Mouse (Mus musculus) monocyte, adult 2 months (primary cell): ENCODE results near the gene Camk2g.
"Not testable (repeated sequence)": the region's sequence is repeated elsewhere in the genome, so short reads cannot be mapped to it uniquely, and the experiment has no call there.

Source experiments
- DNase-seq, 2 experiments: peaks; one replicate each; pipeline ENCODE4 v3.0.0; 2022; ENCODE audit warnings: low spot score in 2 of 2, low read depth in 1 of 2

Camk2g gene

DNA sequence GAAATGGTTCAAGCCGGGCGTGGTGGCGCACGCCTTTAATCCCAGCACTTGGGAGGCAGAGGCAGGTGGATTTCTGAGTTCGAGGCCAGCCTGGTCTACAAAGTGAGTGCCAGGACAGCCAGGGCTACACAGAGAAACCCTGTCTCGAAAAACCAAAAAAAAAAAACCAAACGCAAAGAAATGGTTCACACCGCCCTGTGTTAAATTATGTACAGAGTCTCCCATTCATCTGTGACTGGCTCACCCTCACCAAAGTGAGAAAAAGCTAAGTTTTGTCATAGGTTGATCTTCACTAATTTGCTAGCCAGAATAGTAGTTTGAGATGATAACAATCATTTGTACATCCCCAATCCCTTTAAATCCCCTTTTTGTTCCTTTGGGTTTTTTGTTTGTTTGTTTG is 90.4 kb downstream of the Camk2g start:
- DNase-seq = not testable (repeated sequence)

DNA sequence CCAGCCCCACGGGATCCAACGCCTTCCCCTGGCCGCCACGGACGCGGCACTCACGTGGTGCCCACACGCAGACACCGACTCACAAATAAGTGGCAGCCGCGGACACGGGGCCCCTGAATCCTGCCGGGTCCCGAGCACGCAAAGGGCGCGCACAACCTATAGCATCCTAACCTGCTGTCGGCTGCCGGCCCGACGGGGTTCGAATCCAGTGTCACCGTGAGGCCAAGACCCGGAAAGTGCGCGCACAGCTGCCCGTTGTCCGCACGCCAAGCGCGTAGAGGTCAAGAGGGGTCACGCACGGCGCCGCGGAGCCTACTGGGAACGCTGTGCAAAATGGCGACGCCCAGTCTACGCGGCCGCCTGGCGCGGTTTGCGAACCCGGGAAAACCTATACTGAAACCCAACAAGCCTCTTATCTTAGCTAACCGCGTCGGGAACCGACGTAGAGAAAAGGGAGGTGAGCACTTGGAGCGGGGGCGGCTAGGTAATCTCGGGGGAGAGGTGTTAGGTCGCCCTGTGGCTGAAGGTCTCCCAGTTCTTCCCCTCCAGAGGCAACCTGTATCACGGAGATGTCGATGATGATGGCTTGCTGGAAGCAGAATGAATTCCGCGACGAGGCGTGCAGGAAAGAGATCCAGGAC is 91.0 kb downstream of the Camk2g start, which contains the start of gene Chchd1:
Gene Chchd1, plus strand, starts transcription at position 266 of the 641 bp plus-strand sequence.
- DNase-seq = peak; percentile 51 to 80

DNA sequence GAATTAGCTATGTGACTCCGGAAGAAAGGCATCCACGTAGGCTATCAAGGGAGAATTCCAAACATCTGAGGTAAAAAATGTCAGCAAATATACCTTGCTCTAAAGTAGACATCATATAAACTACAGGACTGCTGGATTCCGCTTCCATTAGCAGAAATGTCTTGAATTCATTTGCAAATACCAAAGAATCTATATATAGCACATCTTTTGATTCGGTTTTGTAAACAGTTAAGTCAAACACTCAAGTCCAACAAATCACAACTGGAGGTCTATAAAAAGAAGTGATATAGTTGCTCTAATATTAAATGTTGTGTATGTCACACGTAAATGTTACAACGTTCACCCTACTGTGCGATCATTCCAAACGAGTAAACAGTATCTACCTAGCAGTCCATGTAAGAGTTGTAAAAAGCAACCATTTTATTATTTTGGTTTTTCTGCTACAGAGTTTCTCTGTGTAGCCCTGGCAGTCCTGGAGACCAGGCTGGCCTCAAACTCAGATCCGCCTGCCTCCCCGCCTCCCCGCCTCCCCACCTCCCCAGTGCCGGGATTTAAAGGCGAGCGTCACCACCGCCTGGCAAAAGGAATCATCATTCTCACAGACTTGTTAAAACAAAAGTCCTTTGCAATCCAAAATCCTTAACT is 91.7 kb downstream of the Camk2g start:
- no peak for DNase-seq

DNA sequence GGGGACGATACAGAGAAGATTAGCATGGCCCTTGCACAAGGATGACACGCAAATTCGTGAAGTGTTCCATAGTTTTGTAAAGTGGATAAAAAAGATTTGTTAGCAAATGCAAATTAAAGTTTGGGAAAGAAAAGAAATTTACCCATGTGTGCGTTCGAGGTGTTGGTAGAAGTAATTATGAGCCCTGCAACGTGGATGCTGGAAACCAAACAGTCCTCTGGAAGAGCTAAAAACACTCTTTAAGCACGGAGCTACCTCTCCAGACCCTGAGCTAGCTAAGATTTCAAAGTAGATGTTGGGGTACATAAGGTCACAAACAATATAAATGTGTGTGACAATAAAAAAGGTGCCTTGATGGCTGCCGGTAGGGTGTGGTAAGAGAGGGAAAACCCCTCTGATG is 92.3 kb downstream of the Camk2g start:
- no peak for DNase-seq

DNA sequence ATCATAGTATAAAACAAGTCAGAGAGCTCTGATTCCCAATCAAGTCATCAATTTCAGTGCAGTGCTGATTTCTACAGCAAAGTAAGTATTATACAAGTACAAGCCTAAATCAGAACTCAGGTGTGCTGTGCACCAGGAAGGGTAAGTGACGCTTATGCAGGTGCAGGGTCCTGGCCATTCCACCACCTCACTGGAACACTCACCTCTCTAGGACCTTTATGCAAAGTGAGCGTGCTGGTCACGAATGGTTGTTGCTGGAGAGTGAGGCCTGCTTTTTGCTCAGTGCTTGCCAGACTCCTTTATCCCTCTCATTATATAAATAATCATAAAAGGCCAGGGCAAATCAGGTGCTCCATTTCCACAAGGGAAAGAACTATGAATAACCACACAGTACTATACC is 93.5 kb downstream of the Camk2g start:
- DNase-seq = no peak

DNA sequence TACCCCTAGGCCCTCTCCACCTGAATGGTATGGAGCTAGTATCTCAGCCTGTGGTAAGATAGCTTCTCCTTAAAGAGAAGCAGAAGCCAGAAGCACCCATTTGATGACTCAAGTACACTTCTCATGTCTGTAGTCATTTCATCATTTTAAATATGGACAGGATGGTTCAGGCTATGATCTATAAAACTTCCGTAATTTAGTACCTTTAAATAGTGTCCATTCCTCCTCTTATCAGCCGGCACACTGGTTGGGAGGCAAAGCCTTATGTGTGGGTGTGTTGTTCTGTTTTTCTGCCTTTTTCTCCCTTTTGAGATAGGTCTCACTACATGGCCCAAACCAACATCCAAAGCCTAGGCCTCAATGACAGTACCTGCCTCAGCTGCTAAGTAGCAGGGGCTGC is 95.4 kb downstream of the Camk2g start:
- no peak for DNase-seq

DNA sequence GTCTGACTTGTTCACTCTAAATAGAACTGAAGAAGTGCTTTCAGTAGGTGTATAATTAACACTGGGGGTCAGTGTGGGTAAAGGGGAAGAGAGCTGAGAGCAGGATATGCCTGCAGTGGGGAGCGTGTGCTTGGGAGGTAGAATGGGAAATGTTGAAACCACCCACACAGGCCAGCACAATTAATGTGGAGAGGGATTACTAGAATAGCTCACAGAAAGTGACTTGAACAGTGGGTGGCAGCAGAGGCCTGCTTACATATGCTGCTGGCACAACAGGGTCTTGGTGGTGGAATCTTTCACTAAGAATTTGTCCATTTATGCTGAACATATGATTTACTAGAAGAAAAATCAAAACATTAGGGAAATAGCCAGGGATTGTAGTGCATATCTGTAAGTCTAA is 96.9 kb downstream of the Camk2g start:
- no peak for DNase-seq

DNA sequence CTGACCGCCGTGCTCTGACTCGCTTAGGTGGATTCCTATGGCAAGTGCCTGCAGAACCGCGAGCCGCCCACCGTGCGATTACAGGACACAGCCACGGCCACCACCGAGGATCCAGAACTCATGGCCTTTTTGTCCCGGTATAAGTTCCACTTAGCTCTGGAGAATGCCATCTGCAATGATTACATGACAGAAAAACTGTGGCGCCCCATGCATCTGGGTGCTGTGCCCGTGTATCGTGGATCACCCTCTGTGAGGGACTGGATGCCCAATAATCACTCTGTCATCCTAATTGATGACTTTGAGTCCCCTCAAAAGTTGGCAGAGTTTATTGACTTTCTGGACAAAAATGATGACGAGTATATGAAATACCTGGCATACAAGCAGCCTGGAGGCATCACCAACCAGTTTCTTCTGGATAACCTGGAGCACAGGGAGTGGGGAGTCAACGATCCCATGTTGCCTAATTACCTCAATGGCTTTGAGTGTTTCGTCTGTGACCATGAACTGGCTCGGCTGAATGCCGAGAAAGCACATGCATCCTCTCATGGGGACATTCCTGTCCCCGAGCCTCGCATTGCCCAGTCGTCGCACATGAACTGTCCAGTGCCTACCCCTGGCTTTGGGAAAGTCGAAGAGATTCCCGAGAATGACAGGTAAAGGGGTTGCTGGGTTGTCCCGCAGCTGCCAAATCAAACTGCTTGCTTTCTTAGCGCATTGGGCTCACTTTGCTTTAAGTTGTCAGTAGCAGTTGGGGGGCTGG is 97.9 kb downstream of the Camk2g start:
- no peak for DNase-seq

DNA sequence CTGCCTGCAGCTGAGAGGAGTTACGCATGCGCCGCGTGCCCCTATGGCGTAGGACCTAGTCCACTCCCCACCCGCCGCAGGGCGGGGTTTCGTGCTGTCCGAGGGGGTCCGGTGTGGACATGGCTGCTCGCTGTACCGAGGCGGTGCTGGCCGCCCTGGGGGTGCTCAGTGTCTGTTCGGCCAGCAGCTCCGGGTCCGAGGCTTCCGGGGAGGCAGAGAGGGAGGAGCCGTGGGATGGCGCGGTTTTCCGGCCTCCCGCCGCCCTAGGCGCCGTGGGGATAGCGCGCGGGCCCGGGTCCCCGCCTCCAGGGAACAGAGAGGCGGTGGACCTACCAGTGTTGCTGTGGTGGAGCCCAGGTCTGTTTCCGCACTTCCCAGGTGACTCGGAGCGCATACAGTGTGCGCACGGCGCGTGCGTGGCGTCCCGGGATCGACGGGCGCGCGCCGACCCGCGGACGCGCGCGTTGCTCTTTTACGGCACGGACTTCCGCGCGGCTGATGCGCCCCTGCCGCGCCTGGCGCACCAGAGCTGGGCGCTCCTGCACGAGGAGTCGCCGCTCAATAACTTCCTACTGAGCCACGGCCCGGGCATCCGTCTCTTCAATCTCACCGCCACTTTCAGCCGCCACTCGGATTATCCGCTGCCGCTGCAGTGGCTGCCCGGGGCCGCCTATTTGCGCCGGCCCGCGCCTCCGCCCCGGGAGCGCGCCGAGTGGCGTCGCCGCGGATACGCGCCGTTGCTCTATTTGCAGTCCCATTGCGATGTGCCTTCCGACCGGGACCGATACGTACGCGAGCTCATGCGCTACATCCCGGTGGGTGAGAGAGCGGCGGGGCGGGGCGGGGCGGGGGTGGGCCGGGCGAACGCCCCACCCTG is 98.8 kb downstream of the Camk2g start, which contains the start of gene Fut11:
Gene Fut11, plus strand, starts transcription at position 85 of the 877 bp plus-strand sequence.
- DNase-seq = peak; percentile 17 to 57

DNA sequence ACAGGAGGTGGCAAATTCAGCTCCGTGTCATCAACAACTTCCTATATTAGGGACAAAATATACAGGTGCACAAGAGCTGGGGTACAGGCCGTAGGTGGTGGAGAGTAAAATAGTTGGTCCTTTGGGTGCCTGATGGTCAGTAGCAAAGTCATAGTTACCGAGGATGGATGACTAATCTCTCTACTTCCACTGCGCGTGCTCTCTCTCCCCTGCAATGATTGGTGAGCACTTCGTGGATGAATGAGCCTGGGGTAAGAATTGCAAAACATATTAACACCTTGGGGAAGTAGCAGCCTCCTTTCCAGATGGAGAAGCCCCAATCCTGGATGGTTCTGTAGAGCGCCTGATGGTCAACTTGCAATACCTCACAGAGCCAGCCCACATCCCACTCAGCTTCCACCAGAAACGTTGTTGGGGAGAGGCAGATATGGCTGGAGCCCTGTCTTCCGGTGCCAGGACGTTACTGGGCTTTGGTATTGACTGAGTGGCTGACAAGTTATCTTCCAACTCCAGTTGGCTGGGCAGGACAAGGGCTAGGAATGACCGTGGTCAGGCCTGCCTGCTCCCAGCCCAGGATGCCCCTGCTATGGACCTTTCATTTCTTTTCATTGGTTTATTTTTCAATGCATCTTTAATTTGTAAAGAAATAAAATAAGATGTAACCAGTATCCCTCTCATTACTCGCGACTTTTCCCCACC is 99.6 kb downstream of the Camk2g start:
- no peak for DNase-seq

DNA sequence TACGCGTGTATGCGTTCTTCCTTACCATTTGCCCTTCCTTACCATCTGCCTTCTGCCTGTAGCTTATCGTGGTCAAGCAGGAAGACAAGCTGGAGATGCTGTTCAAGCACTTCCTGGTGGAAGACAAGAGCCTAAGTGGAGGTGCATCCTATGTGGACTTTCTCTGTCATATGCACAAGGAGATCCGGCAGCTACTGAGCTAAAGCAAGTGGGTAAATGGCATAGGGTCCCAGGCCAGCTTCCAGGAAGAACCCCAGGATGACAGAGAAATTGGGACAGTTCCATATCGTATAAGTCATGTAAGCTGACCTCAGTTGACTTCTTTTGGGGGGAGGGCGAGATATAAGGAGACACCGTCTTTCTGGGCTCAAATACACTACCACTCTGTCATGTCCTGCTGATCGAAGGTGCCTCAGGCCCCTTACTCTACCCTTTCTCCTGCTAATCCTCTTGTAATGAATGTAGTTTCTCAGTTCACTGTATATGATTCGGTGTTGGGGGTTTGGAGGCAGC is 100.2 kb downstream of the Camk2g start:
- DNase-seq = no peak

DNA sequence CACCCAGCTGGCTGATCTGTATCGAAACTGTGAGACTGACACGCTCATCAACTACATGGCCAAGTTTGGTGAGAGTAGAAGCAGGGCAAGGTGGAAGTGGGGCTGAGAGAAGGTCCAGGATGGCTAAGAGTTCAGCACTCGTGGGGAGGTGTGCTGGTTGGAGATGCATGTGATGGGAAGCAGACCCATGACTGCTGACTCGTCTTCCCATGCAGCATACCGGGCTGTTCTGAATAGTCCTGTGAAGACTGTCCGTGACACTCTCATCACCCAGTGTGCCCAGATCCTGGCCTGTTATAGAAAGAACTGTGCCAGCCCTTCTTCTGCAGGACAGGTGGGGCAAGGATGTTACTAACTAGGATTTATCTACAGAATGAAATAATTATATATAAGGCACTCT is 102.1 kb downstream of the Camk2g start:
- no peak for DNase-seq

DNA sequence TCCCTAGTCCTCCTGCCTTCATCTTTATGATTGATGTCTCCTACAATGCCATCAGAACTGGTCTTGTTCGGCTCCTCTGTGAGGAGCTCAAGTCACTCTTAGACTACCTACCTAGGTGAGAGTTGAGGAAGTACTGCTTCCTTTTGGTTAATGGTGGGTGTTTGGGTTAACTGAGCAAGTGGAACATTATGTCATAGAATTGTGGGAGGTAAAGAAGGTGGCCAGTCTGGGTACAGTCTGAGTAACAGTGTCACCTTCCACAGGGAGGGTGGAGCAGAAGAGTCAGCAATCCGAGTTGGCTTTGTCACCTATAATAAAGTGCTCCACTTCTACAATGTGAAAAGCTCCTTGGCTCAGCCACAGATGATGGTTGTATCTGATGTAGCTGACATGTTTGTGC is 104.9 kb downstream of the Camk2g start:
- no peak for DNase-seq

DNA sequence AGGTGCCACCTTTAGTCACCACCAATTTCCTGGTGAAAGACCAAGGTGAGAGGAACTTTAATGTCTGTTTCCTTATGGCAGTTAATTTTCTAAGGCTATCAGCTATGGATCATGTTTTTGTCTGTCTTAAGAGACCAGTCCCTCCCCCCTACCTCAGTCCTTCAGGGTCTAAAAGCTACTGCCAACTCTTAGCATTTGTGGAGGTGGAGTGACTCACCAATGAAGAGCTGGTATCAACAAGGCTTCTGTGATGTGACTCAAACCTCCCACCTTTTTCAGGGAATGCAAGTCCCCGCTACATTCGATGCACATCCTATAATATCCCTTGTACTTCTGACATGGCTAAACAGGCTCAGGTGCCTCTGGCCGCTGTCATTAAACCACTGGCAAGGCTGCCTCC is 107.3 kb downstream of the Camk2g start:
- no peak for DNase-seq
